Mouse (Mus musculus): ENCODE measurements around the gene Efcab5. TPM values are rescaled to one million over a fixed set of nuclear protein-coding genes. Genes with fewer than 3 reads are reported as not detected.
A peak's percentile ranks its signal among the peaks of the same experiment; 100 is the strongest.

The Efcab5 gene
- total RNA-seq, 2 experiments from 2014 or later = 5.3 to 6.0 TPM

DNA sequence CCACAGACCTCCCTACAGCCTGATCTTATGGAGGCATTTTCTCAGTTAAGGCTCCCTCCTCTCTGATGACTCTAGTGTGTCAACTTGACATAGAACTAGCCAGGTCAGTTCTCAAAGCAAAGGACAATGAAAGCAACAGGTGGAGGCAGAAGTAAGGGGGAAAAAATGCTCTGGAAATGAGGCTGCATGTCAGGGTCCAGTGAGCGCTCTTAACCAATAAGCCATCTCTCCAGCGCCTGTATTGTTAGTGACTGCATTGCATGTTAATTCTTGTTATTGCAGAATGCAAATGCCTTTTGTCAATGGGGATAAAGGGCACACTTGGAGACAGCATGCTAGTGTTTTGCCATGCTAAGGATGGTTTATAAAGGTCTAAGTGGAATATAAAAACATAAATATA lies 146.0 kb downstream of the Efcab5 start:
- DNase-seq (ENCODE audit: low spot score in 2 of 2) = no peak
- intact Hi-C loops (cut with DNase I) = no loop called here

DNA sequence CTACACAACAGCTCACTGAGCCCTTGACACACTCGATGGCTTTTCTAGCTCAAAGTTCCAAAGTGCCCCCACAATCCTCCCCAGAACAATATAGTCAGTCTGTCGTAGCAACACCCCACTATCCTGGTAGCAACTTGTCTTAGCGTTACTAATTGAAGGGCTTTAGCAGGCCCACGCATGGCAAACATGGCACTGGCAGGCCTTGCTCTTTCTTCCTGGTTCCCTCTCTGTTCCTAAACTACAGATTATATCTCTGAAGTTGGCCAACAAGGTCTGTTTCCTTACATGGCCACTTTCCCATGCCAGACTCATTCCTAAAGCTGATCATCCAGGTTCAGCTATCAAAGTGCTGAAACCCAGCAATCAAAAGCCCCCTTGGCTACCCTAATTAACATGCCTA lies 146.9 kb downstream of the Efcab5 start:
- intact Hi-C loops (cut with DNase I) = no loop called here
- DNase-seq (ENCODE audit: low spot score in 2 of 2) = no peak

Small RNAs within 50 kb of the gene (microRNA-seq; reads per million reads assigned to microRNA genes)
- 2,471 reads per million, percentile 86 among the genes with 10 or more reads in this experiment for gene Mir423

Other genes starting within 250 kb of the Efcab5 start
- gene Slc6a4, start 190.4 kb downstream of the Efcab5 start, total RNA-seq (2021) = under 1 TPM in 1 of 2 experiments, not detected in 1; 0.20 TPM
- gene Nsrp1, start 110.5 kb downstream of the Efcab5 start, total RNA-seq (2021) = 10 to 100 TPM; 17.3 to 22.6 TPM
- gene Ssh2, start 27.3 kb upstream of the Efcab5 start, total RNA-seq (2021) = 10 to 100 TPM; 27.9 to 41.6 TPM

All from left cerebral cortex, postnatal 36 days (tissue).